Mouse (Mus musculus): ENCODE results near the gene Pclo.
"Not testable (repeated sequence)": the region's sequence is repeated elsewhere in the genome, so short reads cannot be mapped to it uniquely, and the experiment has no call there.

Pclo gene

GRCm38 (mm10) chr5:14514631-14515523 is at the start of gene Pclo:
TSS of gene Pclo (plus strand) at chr5:14514918.
- peak; percentile 36 for DNase-seq (ENCODE audit: low spot score)

- DNase-seq (ENCODE audit: low spot score), result not testable (repeated sequence)
Observed at GRCm38 (mm10) chr5:14494431-14494830, 20.3 kb upstream of the Pclo start.

- DNase-seq (ENCODE audit: low spot score), result no peak
Observed at GRCm38 (mm10) chr5:14508522-14508921, 6.2 kb upstream of the Pclo start.

- DNase-seq (ENCODE audit: low spot score), result no peak
Observed at GRCm38 (mm10) chr5:14509621-14510020, 5.1 kb upstream of the Pclo start.

- no peak for DNase-seq (ENCODE audit: low spot score)
Observed at GRCm38 (mm10) chr5:14518131-14518832, 3.6 kb downstream of the Pclo start.

GRCm38 (mm10) chr5:14522006-14522405 is 7.3 kb downstream of the Pclo start:
- no peak for DNase-seq (ENCODE audit: low spot score)

- no peak for DNase-seq (ENCODE audit: low spot score)
Observed at GRCm38 (mm10) chr5:14526038-14526437, 11.3 kb downstream of the Pclo start.

GRCm38 (mm10) chr5:14527796-14528195 is 13.1 kb downstream of the Pclo start:
- no peak for DNase-seq (ENCODE audit: low spot score)

- DNase-seq (ENCODE audit: low spot score), result no peak
Observed at GRCm38 (mm10) chr5:14531906-14532305, 17.2 kb downstream of the Pclo start.

GRCm38 (mm10) chr5:14539346-14539745 is 24.6 kb downstream of the Pclo start:
- DNase-seq (ENCODE audit: low spot score), result no peak

- no peak for DNase-seq (ENCODE audit: low spot score)
Observed at GRCm38 (mm10) chr5:14539961-14540627, 25.4 kb downstream of the Pclo start.

- no peak for DNase-seq (ENCODE audit: low spot score)
Observed at GRCm38 (mm10) chr5:14575626-14576025, 60.9 kb downstream of the Pclo start.

GRCm38 (mm10) chr5:14591479-14591878 is 76.8 kb downstream of the Pclo start:
- no peak for DNase-seq (ENCODE audit: low spot score)

- no peak for DNase-seq (ENCODE audit: low spot score)
Observed at GRCm38 (mm10) chr5:14595426-14596013, 80.8 kb downstream of the Pclo start.

- no peak for DNase-seq (ENCODE audit: low spot score)
Observed at GRCm38 (mm10) chr5:14608318-14608717, 93.6 kb downstream of the Pclo start.

GRCm38 (mm10) chr5:14621146-14621545 is 106.4 kb downstream of the Pclo start:
- DNase-seq (ENCODE audit: low spot score), result no peak

GRCm38 (mm10) chr5:14623360-14623759 is 108.6 kb downstream of the Pclo start:
- DNase-seq (ENCODE audit: low spot score), result no peak

GRCm38 (mm10) chr5:14641260-14641659 is 126.5 kb downstream of the Pclo start:
- DNase-seq (ENCODE audit: low spot score), result no peak

- DNase-seq (ENCODE audit: low spot score), result no peak
Observed at GRCm38 (mm10) chr5:14645856-14646255, 131.1 kb downstream of the Pclo start.

GRCm38 (mm10) chr5:14660637-14661036 is 145.9 kb downstream of the Pclo start:
- DNase-seq (ENCODE audit: low spot score), result no peak

GRCm38 (mm10) chr5:14662180-14662579 is 147.5 kb downstream of the Pclo start:
- no peak for DNase-seq (ENCODE audit: low spot score)

GRCm38 (mm10) chr5:14662603-14663002 is 147.9 kb downstream of the Pclo start:
- no peak for DNase-seq (ENCODE audit: low spot score)

Data from urinary bladder, postnatal 10 days (tissue).